In genomic region chr16:96370213-96370612, GRCm38 (mm10) we compare ENCODE assay signal across 13 mouse cellular contexts.
DNase-seq lines count a peak whose midpoint lies in the region; ATAC-seq and TF ChIP-seq lines count a peak whose summit lies in the region.
"Had no signal": no experiment of that assay in that cellular context is flagged by ENCODE, and none has a peak within 500 bp of the region (broad histone marks: within the 10 kb centered on the region; RNA-seq: fewer than 3 reads in every experiment).

No protein-coding gene starts in this region.

- no peaks in the 10 kb centered on the region for H3K9me3 ChIP-seq in kidney, embryonic 15.5 days (replicated peaks)
- H3K9me3 ChIP-seq in forebrain, embryonic 11.5 days (ENCODE audit: control insufficient read depth, low read length) = no peaks in the 10 kb centered on the region
- H3K9me3 ChIP-seq: embryonic facial prominence, embryonic 13.5 days; forebrain, embryonic 13.5 days; heart, embryonic 13.5 days; hindbrain, embryonic 12.5 days had no signal

- no peak overlapping the region for H3K4me3 ChIP-seq in kidney, embryonic 15.5 days (replicated peaks)
- no peak overlapping the region for H3K4me3 ChIP-seq in small intestine, adult 2 months (ENCODE audit: low read depth, low read length)
- H3K4me3 ChIP-seq in forebrain, embryonic 11.5 days (ENCODE audit: low read depth, low read length) = no peak overlapping the region
- H3K4me3 ChIP-seq: embryonic facial prominence, embryonic 13.5 days; forebrain, embryonic 13.5 days; heart, embryonic 13.5 days; hindbrain, embryonic 12.5 days had no signal

- H3K27ac ChIP-seq in kidney, embryonic 15.5 days = peak overlapping the region; percentile 74; the same call in 1 of the 2 replicates
- peak overlapping the region; percentile 50 for H3K27ac ChIP-seq in small intestine, adult 2 months (ENCODE audit: insufficient read depth, low read depth, low read length)
- H3K27ac ChIP-seq in forebrain, embryonic 11.5 days (ENCODE audit: low read depth, low read length) = no peak overlapping the region
- H3K27ac ChIP-seq: embryonic facial prominence, embryonic 13.5 days; forebrain, embryonic 13.5 days; heart, embryonic 13.5 days; hindbrain, embryonic 12.5 days had no signal

- H3K4me1 ChIP-seq in kidney, embryonic 15.5 days = peaks cover 33% of the 10 kb centered on the region
- H3K4me1 ChIP-seq in small intestine, adult 2 months (ENCODE audit: control insufficient read depth, insufficient read depth, insufficient read length, low read length) = peaks cover 50% of the 10 kb centered on the region
- H3K4me1 ChIP-seq in forebrain, embryonic 11.5 days (replicated peaks; ENCODE audit: control insufficient read depth, insufficient read depth, low read length) = no peaks in the 10 kb centered on the region
- H3K4me1 ChIP-seq: embryonic facial prominence, embryonic 13.5 days; forebrain, embryonic 13.5 days; hindbrain, embryonic 12.5 days had no signal

- TF ChIP-seq POLR2A in small intestine, adult 2 months (IDR thresholded peaks at IDR 0.05; ENCODE audit: low read depth, low read length) = no peak

- peaks cover 3% of the 10 kb centered on the region; the same call in 1 of the 2 replicates for H3K36me3 ChIP-seq in kidney, embryonic 15.5 days
- H3K36me3 ChIP-seq in small intestine, adult 2 months (ENCODE audit: control insufficient read depth, insufficient read depth, low read length) = peaks cover 23% of the 10 kb centered on the region
- no peaks in the 10 kb centered on the region for H3K36me3 ChIP-seq in forebrain, embryonic 11.5 days (ENCODE audit: control insufficient read depth, insufficient read depth, low read length)
- H3K36me3 ChIP-seq: embryonic facial prominence, embryonic 13.5 days; heart, embryonic 13.5 days; hindbrain, embryonic 12.5 days had no signal

- no peak for ATAC-seq in kidney, embryonic 15.5 days (replicated peaks; ENCODE audit: low FRiP score)
- ATAC-seq in common myeloid progenitor, adult 5-6 weeks (replicated peaks; ENCODE audit: low read depth, poor library complexity, severe bottlenecking) = peak; percentile 94
- no peak for ATAC-seq in erythroid progenitor cell, adult 5-6 weeks (replicated peaks; ENCODE audit: low FRiP score, poor library complexity, severe bottlenecking)
- ATAC-seq in cerebellum, adult (ENCODE audit: insufficient number of reproducible peaks, low FRiP score, low TSS enrichment) = no peak
- ATAC-seq in forebrain, embryonic 11.5 days (replicated peaks; ENCODE audit: low FRiP score) = no peak
- ATAC-seq: forebrain, embryonic 13.5 days had no signal

- no peaks in the 10 kb centered on the region for H3K27me3 ChIP-seq in kidney, embryonic 15.5 days
- H3K27me3 ChIP-seq in small intestine, adult 2 months (ENCODE audit: control insufficient read depth, insufficient read depth, low read length) = no peaks in the 10 kb centered on the region
- H3K27me3 ChIP-seq in forebrain, embryonic 11.5 days (ENCODE audit: control insufficient read depth, insufficient read depth, low read length) = no peaks in the 10 kb centered on the region
- H3K27me3 ChIP-seq: embryonic facial prominence, embryonic 13.5 days; forebrain, embryonic 13.5 days; heart, embryonic 13.5 days; hindbrain, embryonic 12.5 days had no signal

- DNase-seq in kidney, postnatal 25 days = no peak
- peak; percentile 65 for DNase-seq in lung, postnatal 25 days (ENCODE audit: low spot score)
- no peak for DNase-seq in forebrain, embryonic 11.5 days (ENCODE audit: low spot score)
- DNase-seq: cerebellum, postnatal 25 days had no signal

- no peak overlapping the region for H3K9ac ChIP-seq in kidney, embryonic 15.5 days
- no peak overlapping the region for H3K9ac ChIP-seq in forebrain, embryonic 11.5 days (ENCODE audit: low read length)
- H3K9ac ChIP-seq: embryonic facial prominence, embryonic 13.5 days; forebrain, embryonic 13.5 days; heart, embryonic 13.5 days; hindbrain, embryonic 12.5 days had no signal

- no peak overlapping the region for H3K4me2 ChIP-seq in kidney, embryonic 15.5 days
- no peak overlapping the region for H3K4me2 ChIP-seq in forebrain, embryonic 11.5 days (ENCODE audit: low read depth, low read length, severe bottlenecking)
- H3K4me2 ChIP-seq: embryonic facial prominence, embryonic 13.5 days; forebrain, embryonic 13.5 days; heart, embryonic 13.5 days; hindbrain, embryonic 12.5 days had no signal

- 77% methylated on average over 2 of the region's 2 CpGs for WGBS in kidney, embryonic 15.5 days
- WGBS in small intestine, adult 2 months = 24% methylated on average over 2 of the region's 2 CpGs
- 84% methylated on average over 2 of the region's 2 CpGs for WGBS in forebrain, embryonic 11.5 days

- no peak for TF ChIP-seq CTCF in small intestine, adult 2 months (IDR thresholded peaks at IDR 0.05; ENCODE audit: extremely low read depth, insufficient read length, insufficient replicate concordance, low read depth, low read length)
